Mouse (Mus musculus) adrenal gland, adult 10 weeks (tissue): ENCODE measurements around the gene Sult2a7. TPM values are rescaled to one million over a fixed set of nuclear protein-coding genes. Genes with fewer than 3 reads are reported as not detected.

Experiments
- polyA plus RNA-seq: library from polyadenylated mRNA; stranded (reverse); fragments of 350-450 nt; fragmentation: Illumina TruSeq; extraction: RNeasy Lipid Tissue Mini Kit (QIAGEN cat#74804); gene quantifications from one replicate; pipeline ENCODE4 v1.2.3, GENCODE M21; 2014; ENCODE audit warnings: low read depth, low replicate concordance

Gene Sult2a7
- polyA plus RNA-seq, result not detected

GRCm38 (mm10) chr7:14494130-14494529 lies at the start of gene Sult2a7:
Sult2a7 (minus strand) TSS chr7:14494230.

GRCm38 (mm10) chr7:14446534-14446933 lies 47.5 kb downstream of the Sult2a7 start, which contains the start of gene Sult2a8:
Sult2a8 (minus strand) TSS chr7:14446769.

Other genes starting within 250 kb of the Sult2a7 start
- gene Sult2a6, start 239.4 kb downstream of the Sult2a7 start, polyA plus RNA-seq, result not detected
- gene Obox8, start 160.7 kb downstream of the Sult2a7 start, polyA plus RNA-seq, result not detected
- gene Sult2a8, start 47.5 kb downstream of the Sult2a7 start, polyA plus RNA-seq, result 0.35 TPM
- gene Vmn1r90, start 69.3 kb upstream of the Sult2a7 start, polyA plus RNA-seq, result not detected
- not detected for gene Obox7, start 165.3 kb upstream of the Sult2a7 start, polyA plus RNA-seq